Mouse (Mus musculus): ENCODE measurements around the gene Gnao1. TPM values are rescaled to one million over a fixed set of nuclear protein-coding genes. Genes with fewer than 3 reads are reported as not detected.

Gene Gnao1
- total RNA-seq (2015; ENCODE audit: low replicate concordance) (0.42 TPM in 1 of 2 replicates, not detected in the other), total RNA-seq (2017; ENCODE audit: low replicate concordance) (not detected in 2 replicates)

- no peak for ATAC-seq (replicated peaks; ENCODE audit: low FRiP score, poor library complexity, severe bottlenecking)
Measured at GRCm38 (mm10) chr8:93809686-93810027, at the start of gene Gnao1. TSS of gene Gnao1 (plus strand) at chr8:93809966.

DNA sequence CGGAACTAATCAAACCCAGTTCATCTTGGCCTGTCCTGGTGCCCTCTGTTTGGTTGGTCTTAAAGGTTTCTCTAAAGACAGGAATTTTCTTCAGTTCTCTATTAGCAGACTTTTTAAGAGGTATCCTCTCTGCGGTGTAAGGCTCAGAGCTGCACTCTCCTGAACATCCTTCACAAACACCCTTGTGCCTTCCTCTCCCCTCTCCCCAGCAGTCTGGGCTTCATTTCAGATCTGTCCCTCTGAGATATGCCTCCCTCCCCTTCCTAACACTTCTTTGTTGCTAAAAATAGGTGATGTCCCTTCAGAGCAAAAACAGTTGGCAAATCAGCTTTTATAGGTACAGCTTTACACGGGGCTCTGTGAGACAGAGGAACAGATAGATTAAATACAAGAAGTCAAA is 32.2 kb upstream of the Gnao1 start:
- no peak for ATAC-seq (replicated peaks; ENCODE audit: low FRiP score, poor library complexity, severe bottlenecking)

GRCm38 (mm10) chr8:93809226-93809625 is 540 bp upstream of the Gnao1 start:
- ATAC-seq (replicated peaks; ENCODE audit: low FRiP score, poor library complexity, severe bottlenecking) = no peak

- no peak for ATAC-seq (replicated peaks; ENCODE audit: low FRiP score, poor library complexity, severe bottlenecking)
Measured at GRCm38 (mm10) chr8:93810028-93810858, 477 bp downstream of the Gnao1 start.

DNA sequence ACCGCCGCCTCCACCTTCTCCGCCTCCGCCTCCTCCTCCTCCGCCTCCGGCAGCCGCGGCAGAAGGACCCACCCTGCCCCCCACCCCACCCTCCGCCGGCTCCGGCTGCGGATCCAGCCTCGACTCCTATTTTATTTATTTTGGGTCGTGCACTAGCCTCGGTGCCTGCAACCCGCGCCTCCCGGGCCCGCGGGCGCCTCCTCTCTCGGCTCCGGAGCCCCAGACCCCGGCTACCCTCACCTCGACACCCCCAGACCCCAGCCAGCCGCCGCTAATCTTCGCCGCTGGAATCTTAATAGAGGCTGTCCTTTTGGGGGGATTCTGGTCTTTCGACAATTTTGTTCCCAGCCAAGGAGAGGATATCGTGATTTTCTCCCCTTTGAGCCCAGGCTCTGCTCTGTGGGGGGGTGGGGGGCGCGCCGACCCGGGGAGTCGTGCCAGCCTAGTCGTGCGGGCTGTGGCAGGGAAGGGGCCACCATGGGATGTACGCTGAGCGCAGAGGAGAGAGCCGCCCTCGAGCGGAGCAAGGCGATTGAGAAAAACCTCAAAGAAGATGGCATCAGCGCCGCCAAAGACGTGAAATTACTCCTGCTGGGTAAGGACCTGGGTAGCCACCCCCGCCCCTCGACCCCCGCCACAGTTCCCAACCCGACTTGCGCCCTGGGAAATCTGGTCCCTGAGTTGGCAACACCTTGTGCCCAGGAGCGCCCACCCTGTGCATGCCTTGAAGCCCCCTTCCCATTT is 1.3 kb downstream of the Gnao1 start:
- ATAC-seq (replicated peaks; ENCODE audit: low FRiP score, poor library complexity, severe bottlenecking) = no peak

- no peak for ATAC-seq (replicated peaks; ENCODE audit: low FRiP score, poor library complexity, severe bottlenecking)
Measured at GRCm38 (mm10) chr8:93811719-93812475, 2.1 kb downstream of the Gnao1 start.

DNA sequence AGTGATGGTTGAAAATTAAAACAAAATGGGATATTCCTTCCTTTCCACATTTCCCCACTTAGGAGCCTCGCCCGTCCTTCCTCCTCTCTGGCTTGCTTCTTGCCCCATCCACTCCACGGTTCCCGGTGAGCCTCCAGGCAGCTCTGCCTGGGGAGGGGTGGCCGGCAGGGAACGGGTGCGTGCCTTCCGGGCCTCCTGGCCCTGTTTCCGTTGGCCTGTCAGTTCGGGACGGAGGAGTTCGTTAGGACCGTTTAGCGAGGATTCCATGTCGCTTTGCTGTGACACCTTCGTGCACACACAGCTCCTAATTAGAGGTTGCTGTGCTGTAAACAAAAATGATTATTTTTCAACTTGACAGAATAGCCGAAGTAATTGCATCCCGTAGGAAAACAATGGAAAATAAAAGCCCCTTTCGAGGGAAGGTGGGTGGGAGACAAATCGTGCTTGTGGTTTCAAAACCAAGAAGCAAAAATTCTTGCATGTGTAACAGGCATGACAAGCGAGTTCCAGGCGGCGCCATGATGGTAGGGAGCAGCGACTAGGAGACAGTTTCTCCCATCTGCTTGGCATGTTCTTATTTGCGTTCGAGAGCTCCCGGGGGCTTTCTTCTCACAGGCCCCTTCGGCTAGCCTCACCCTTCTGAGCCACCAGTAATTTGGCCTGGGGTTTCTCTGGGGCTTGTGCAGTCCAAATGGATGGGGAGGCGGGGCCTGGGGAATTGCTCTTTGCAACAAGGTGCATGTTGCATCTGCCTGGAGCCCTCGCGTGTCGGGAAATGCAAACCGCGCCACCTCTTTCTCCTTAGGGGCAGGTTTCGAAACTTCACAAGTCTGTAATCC is 3.0 kb downstream of the Gnao1 start:
- no peak for ATAC-seq (replicated peaks; ENCODE audit: low FRiP score, poor library complexity, severe bottlenecking)

- ATAC-seq (replicated peaks; ENCODE audit: low FRiP score, poor library complexity, severe bottlenecking) = no peak
Measured at GRCm38 (mm10) chr8:93813405-93813761, 3.6 kb downstream of the Gnao1 start.

DNA sequence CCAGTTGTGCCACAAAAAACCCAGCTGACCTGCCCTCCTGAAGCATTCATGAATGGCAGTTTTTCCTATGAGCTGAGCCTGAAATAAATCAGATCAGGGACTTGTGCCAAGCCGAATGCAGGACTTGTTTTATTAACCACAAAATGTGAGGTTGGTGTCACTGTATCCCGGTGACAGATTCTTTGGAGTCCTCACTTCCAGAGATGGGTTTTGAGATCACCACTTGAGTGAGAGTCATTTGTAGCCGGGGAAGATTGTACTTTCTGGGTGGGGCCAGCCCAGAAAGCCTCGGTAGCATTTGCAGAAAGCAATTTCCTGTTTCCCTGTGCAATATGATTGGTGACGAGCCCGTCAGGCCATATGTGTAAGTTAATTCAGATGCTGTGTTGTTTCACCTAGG is 4.5 kb downstream of the Gnao1 start:
- ATAC-seq (replicated peaks; ENCODE audit: low FRiP score, poor library complexity, severe bottlenecking) = no peak

DNA sequence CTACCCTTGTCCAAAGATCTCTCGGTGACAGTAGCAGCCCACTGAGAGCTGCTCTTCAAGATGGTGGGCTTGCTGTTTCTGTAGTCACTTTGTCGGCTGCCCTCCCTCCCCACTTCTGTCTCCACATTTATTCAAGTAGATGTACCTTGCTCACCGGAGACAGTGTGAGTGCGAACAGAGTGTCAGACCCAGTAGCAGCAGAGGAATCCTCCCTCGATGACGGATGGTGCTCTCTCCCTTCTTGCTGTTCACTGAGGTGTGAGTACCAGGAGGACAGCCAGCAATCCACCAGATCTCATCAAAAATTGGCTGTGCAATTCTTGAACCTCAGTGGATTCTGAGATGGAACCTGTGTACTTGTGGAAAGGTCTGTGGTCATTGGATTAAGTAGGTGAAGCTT is 6.5 kb downstream of the Gnao1 start:
- no peak for ATAC-seq (replicated peaks; ENCODE audit: low FRiP score, poor library complexity, severe bottlenecking)

DNA sequence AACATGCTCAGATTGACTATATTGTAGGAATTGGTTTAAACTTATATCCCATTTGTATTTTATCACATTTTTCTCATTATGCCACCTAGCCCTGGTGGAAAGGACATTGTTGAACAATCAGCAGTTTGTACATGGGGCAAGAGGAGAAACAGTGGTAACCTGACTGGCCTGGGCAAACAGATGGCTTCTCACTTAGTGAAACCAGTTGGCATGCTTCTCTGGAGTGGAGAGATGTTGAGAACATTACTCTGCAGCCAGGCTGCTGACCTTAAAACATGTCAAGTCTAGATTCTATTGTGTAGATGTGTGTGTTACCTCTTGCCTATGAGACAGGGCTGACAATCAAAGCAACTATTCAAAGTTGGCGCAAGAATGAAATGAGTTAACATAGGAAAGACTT is 7.6 kb downstream of the Gnao1 start:
- no peak for ATAC-seq (replicated peaks; ENCODE audit: low FRiP score, poor library complexity, severe bottlenecking)

- no peak for ATAC-seq (replicated peaks; ENCODE audit: low FRiP score, poor library complexity, severe bottlenecking)
Measured at GRCm38 (mm10) chr8:93819929-93820328, 10.2 kb downstream of the Gnao1 start.

- no peak for ATAC-seq (replicated peaks; ENCODE audit: low FRiP score, poor library complexity, severe bottlenecking)
Measured at GRCm38 (mm10) chr8:93821327-93821726, 11.6 kb downstream of the Gnao1 start.

DNA sequence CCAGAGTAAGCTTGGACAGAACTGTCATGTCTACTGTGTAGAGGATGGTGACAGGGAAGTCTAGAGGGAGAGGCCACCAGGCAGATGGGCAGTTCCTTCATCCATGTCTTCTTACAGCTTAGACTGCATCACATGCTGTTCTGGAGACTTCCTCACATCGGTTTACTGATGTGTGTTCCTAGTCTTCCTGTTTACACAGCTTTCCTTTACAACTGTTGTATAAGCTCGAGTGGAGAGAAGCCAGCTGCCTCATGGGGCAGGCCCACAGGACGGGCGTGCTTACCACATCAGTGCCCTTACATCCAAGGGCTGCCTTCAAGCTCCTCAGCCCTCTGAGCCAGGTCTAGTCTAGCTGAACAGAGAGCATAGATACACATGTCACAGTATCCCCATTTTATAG is 15.6 kb downstream of the Gnao1 start:
- no peak for ATAC-seq (replicated peaks; ENCODE audit: low FRiP score, poor library complexity, severe bottlenecking)

DNA sequence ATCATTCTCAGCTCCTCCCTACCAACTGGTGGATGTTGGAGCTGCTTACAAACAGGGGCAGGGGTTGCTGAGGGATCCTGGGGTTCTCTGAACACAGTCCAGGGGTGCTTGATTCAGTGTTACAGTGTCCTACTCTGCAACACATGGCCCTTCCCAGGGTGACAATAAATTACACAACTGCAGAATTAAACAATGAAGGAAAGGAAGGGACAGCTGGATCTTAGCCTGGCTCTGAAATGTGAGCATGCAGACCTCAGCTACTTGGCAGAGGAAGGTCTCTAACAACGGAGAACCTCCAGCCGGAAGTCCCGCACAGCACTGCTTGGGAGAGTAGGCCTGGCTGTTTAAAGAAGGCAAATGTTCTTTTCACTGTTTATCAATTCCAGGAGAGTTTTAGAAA is 20.9 kb downstream of the Gnao1 start:
- ATAC-seq (replicated peaks; ENCODE audit: low FRiP score, poor library complexity, severe bottlenecking) = no peak

GRCm38 (mm10) chr8:93835771-93836170 is 26.0 kb downstream of the Gnao1 start:
- no peak for ATAC-seq (replicated peaks; ENCODE audit: low FRiP score, poor library complexity, severe bottlenecking)

DNA sequence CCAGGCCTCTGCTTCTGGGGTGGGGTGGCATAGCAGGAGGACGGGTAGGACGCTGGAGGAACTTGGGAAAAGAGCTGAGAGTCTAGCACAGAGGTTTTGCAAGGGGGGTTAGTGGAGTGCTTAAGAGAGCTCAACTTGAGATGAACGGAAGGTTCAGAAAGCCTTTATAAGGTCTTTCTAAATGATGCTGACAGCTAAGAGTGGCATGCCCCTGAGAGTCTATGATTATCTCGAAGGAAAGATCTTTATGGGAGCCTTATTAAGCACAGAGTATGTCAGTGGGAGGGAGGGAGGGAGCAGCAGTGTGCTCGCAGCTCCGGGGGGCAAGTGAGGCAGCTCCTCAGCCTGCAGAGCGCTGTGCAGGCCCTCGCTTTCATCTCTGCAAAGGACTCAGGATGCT is 29.3 kb downstream of the Gnao1 start:
- ATAC-seq (replicated peaks; ENCODE audit: low FRiP score, poor library complexity, severe bottlenecking) = no peak

DNA sequence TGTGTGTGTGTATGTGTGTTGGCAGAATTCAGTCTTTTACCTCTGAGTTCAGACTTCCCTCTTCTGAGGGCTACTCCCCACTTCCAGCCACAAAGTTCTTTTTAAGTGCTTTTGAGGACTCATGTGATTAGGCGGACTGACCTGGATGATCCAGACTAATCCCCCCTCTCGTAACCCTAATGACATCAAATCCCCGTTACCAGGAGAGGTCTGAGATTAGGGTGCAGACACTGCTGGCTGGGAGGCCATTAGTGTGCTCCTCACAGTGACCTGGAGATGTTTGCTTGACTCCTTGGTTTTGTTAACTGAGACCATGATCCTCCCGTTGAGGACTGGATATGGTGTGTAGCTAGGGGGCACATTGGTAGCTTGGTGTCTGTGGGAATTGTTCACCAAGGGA is 30.7 kb downstream of the Gnao1 start:
- ATAC-seq (replicated peaks; ENCODE audit: low FRiP score, poor library complexity, severe bottlenecking) = no peak

DNA sequence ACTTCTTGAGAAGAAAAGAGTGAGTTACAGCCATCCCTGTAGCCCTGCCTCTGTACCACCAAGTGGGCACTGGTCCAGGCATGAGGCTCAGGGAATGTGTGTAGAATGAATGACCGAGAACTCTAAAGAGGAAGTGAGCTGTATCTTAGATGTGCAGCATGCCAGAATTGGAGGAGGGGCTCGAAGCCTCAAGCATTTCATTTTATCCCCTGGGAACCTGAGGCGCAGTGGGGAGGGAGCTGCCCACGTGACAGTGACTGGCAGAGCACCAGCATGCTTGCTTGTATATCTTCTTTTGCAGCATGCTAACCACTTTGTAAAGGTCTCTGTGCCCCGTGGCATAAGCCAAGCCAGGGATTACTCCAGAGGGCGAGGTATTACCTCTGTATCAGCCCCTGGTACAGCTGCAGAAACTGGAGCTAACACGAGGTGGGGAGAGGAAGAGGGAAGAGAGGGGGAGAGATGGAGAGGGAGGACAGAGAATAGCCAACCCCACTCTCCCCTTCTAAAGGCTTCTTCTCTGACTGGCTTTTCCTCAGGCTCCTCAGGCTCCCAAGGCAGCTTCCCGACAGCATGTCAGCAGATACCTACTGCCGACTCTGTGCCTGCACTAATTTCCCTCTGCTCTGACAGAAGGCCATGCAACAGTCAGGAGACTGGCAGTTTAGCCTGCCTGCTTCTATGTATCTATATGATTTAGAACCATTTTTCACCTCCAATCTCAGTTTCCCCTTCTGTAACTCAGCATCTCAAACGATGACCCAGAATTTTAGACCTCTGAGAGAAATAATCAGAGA is 31.4 kb downstream of the Gnao1 start:
- ATAC-seq (replicated peaks; ENCODE audit: low FRiP score, poor library complexity, severe bottlenecking) = no peak

Measured in erythroid progenitor cell, adult 5-6 weeks (primary cell).